Mouse (Mus musculus) kidney, adult 9 months (tissue): Measurements from ENCODE around the gene Trabd2b.

Experiments
- DNase-seq: peaks from one replicate; pipeline ENCODE4 v3.0.0; 2022

The Trabd2b gene

DNA sequence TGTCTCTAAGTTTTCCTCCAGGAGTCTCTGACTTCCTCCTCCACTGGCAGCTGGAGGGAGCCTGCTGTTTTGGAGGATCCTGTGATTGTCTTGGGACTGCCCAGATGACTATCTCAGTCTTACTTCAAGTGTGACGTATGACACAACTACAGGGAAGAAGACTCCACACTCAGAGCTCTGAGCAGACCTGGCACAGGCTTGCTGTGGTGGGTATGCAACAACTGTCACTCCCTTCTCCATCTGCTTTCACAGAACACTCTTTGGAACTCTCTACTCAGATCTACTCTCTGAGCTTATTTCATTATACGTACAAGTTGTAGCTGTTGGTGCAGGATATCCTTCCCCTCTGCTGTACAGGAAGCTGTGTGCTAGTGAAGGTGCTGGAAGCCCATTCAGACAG, 251.4 kb downstream of the Trabd2b start:
- no peak for DNase-seq

DNA sequence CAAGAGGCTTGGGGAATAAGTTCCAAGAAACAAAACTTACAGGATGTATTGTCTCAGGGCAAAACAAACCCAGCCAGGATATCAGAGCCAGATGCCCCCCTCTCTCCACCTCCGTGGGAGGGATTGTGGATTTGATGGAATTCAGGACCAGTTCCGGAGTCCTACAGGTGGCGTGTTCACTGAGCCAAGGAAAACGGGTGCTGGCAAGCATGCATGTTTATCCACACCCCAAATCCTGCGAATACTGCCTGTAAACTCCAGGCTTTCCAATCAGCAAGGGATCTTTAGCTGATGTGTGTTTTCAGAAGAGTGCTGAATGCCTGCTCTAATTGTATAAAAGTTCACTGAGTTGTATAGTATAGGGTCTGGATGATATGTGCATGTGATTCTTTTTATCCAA, 253.4 kb downstream of the Trabd2b start:
- no peak for DNase-seq

DNA sequence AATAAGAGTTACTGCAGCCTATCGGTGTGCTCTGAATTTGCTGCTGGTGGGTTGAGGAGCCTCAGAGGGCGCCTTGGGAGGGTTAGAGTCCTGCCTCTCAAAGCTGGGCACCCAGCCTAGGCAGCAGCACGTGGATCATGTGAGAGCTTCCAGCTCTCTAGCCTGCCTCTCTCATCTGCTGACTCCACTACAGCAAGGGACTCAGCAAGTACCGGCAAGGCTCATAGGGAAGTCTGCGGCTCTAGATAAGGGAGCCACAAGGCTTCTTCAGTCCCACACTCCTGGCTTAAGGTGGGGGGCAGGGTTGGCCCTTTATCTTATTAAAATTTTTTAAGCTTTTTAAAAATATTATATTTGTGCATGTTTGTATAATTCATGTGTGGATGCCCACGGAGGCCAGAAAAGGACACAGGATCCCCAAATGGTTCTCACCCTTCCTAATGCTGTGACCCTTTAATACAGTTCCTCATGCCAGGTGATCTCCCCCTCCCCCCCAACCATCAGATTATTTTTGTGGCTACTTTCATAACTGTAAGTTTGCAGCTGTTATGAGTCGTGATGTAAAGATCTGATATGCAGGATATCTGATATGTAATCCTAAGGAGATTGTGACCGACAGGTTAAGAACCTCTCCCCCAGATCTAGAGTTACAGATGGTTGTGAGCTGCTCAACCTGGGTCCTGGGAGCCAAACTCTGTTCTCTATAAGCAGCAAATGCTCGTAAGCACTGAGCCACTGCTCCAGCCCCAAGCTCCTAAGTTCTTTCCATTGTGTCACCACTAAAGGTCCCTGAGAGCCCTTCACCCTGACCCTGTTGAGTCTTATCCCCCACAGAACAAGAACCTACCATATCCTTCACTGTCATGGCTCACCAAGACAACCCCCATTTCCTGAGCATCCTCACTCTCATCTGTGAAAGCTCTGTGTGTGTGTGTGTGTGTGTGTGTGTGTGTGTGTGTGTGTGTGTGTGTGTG, 257.8 kb downstream of the Trabd2b start:
- DNase-seq: no peak
